Mouse (Mus musculus) CH12.LX (cell line): ENCODE measurements at regions not wholly inside any gene's neighbourhood (a gene's known extent, or its start where the extent isn't known, plus 50 kb on each side); places are given as distances from the start of the nearest gene placed in this dataset.
A peak's percentile ranks its signal among the peaks of the same experiment; 100 is the strongest.

Experiments
- DNase-seq: peaks from one replicate; pipeline ENCODE4 v3.0.0-alpha.2; 2013; ENCODE audit errors: extremely low read depth
- H3K27ac ChIP-seq: 2 replicates; pipeline ENCODE4 v1.5.1; 2012; ENCODE audit warnings: low read depth, mild to moderate bottlenecking, control low read depth, moderate library complexity; ENCODE audit not compliant: insufficient read depth
- H3K27me3 ChIP-seq: replicated peaks from 2 replicates; pipeline ENCODE3; 2012; ENCODE audit warnings: inconsistent platforms
- H3K36me3 ChIP-seq, 2 experiments: replicated peaks in 1 of 2; 2 replicates each; pipeline versions ENCODE3 to v1.6.1; 2012; ENCODE audit warnings: inconsistent platforms in 1 of 2, low read length in 1 of 2, mild to moderate bottlenecking in 1 of 2, mixed read lengths in 1 of 2, moderate library complexity in 1 of 2; ENCODE audit not compliant: control insufficient read depth in 1 of 2, insufficient read depth in 1 of 2
- H3K4me1 ChIP-seq, 2 experiments: 2 replicates each; pipeline ENCODE4 v1.6.1; 2012; ENCODE audit warnings: inconsistent platforms in 1 of 2, moderate library complexity in 1 of 2; ENCODE audit not compliant: insufficient read depth in 2 of 2, control insufficient read depth in 1 of 2
- H3K4me2 ChIP-seq: 2 replicates; pipeline ENCODE4 v1.6.1; 2012; ENCODE audit warnings: low read depth, mild to moderate bottlenecking, control low read depth; ENCODE audit not compliant: poor library complexity, insufficient read depth, severe bottlenecking
- H3K4me3 ChIP-seq, 3 experiments: fragments of 150-350 bp in 1 of 3; sonication (generic) in 1 of 3; replicated peaks in 1 of 3; 2 replicates each; pipeline versions ENCODE3 to v1.5.1; 2011 to 2012; ENCODE audit warnings: low read depth in 2 of 3, low read length in 2 of 3, mild to moderate bottlenecking in 2 of 3, moderate library complexity in 2 of 3, control low read depth in 1 of 3, improper control_type of control experiment in 1 of 3, inconsistent platforms in 1 of 3, mixed read lengths in 1 of 3; ENCODE audit not compliant: poor library complexity in 1 of 3
- H3K79me2 ChIP-seq: replicated peaks from 2 replicates; pipeline ENCODE4 v1.6.1; 2012; ENCODE audit warnings: mild to moderate bottlenecking, moderate library complexity; ENCODE audit not compliant: control insufficient read depth, poor library complexity, insufficient read depth, severe bottlenecking; ENCODE audit errors: extremely low read depth
- H3K9ac ChIP-seq: 2 replicates; pipeline ENCODE4 v1.6.1; 2012; ENCODE audit warnings: low read depth, mild to moderate bottlenecking, control low read depth, moderate library complexity; ENCODE audit not compliant: insufficient read depth
- H3K9me3 ChIP-seq: replicated peaks from 2 replicates; pipeline ENCODE3; 2012; ENCODE audit warnings: low read length, inconsistent platforms, mixed read lengths
- HCFC1 ChIP-seq: IDR thresholded peaks from 2 replicates; pipeline ENCODE4 v1.6.1; 2012; ENCODE audit warnings: low read depth, mild to moderate bottlenecking, inconsistent platforms, low read length, improper control_type of control experiment
- IRF4 ChIP-seq: IDR thresholded peaks from 2 replicates; pipeline ENCODE4 v1.6.1; 2014; ENCODE audit warnings: low read depth, mild to moderate bottlenecking, inconsistent platforms, low read length, improper control_type of control experiment
- JUN ChIP-seq: IDR thresholded peaks from 2 replicates; pipeline ENCODE4 v1.6.1; 2011; ENCODE audit warnings: low read depth, mild to moderate bottlenecking, low read length, improper control_type of control experiment, moderate library complexity; ENCODE audit not compliant: insufficient read depth
- MEF2A ChIP-seq: IDR thresholded peaks from 2 replicates; pipeline ENCODE4 v1.6.1; 2014; ENCODE audit warnings: low read depth, mild to moderate bottlenecking, inconsistent platforms, low read length, improper control_type of control experiment, borderline replicate concordance
- RAD21 ChIP-seq: IDR thresholded peaks from 2 replicates; pipeline ENCODE4 v1.6.1; 2011; ENCODE audit warnings: low read depth, mild to moderate bottlenecking, low read length, improper control_type of control experiment, moderate library complexity
- RCOR1 ChIP-seq: conservative IDR thresholded peaks from 2 replicates; pipeline ENCODE4 v1.6.1; 2012; ENCODE audit warnings: low read depth, mild to moderate bottlenecking, inconsistent platforms, low read length, improper control_type of control experiment
- USF1 ChIP-seq: IDR thresholded peaks from 2 replicates; pipeline ENCODE4 v1.6.1; 2014; ENCODE audit warnings: low read depth, mild to moderate bottlenecking, inconsistent platforms, low read length, improper control_type of control experiment
- USF2 ChIP-seq: conservative IDR thresholded peaks from 2 replicates; pipeline ENCODE4 v1.6.1; 2011; ENCODE audit warnings: low read depth, low read length, improper control_type of control experiment
- ZKSCAN1 ChIP-seq: IDR thresholded peaks from 2 replicates; pipeline ENCODE4 v1.6.1; 2012; ENCODE audit warnings: low read depth, inconsistent platforms, low read length, improper control_type of control experiment, borderline replicate concordance
- ZNF384 ChIP-seq: IDR thresholded peaks from 2 replicates; pipeline ENCODE4 v1.6.1; 2012; ENCODE audit warnings: low read depth, low read length, improper control_type of control experiment, inconsistent platforms
- dilution Hi-C: fragments of 300-500 bp; cut with MboI; formaldehyde crosslinking; loops from 2 replicates; pipeline ENCODE4 v1.14.3; 2020; ENCODE audit warnings: low sequenced_read_pairs; ENCODE audit not compliant: extremely low pct_unique_long_range_greater_than_20kb, extremely low pct_ligation_motif_present
- in situ Hi-C: fragments of 300-500 bp; cut with MboI; formaldehyde crosslinking; loops from 3 replicates; pipeline ENCODE4 v1.14.3; 2019; ENCODE audit warnings: low sequenced_read_pairs, low pct_ligation_motif_present, low pct_unique_long_range_greater_than_20kb, mixed read lengths

DNA sequence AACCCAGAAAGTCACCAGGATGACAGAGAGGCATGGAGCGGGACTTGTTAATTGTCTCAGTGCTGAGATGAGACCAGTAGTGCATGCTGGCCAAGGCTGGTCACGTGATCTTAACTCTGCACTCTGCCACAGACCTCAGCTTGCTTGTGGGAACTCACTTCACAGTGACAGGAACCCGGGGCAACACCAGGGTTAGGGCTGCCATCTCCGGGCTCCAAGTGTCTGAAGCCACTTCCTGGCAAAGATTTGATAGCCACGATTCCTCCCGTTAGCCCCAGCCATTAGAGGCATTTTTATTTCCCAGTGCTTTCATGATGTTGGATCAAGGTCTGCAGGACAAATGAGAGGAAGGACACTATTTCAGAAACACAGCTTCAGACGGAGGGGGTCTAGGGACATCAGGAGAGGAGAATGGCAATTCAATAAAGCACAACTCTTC, 261.1 kb downstream of the Adgrl2 start:
- TF ChIP-seq JUN, result no peak
- no peak for TF ChIP-seq MEF2A
- peak; percentile 53 for TF ChIP-seq USF1
- peak; percentile 54 for TF ChIP-seq USF2
- dilution Hi-C loops, result no loop called here
- DNase-seq, result no peak

DNA sequence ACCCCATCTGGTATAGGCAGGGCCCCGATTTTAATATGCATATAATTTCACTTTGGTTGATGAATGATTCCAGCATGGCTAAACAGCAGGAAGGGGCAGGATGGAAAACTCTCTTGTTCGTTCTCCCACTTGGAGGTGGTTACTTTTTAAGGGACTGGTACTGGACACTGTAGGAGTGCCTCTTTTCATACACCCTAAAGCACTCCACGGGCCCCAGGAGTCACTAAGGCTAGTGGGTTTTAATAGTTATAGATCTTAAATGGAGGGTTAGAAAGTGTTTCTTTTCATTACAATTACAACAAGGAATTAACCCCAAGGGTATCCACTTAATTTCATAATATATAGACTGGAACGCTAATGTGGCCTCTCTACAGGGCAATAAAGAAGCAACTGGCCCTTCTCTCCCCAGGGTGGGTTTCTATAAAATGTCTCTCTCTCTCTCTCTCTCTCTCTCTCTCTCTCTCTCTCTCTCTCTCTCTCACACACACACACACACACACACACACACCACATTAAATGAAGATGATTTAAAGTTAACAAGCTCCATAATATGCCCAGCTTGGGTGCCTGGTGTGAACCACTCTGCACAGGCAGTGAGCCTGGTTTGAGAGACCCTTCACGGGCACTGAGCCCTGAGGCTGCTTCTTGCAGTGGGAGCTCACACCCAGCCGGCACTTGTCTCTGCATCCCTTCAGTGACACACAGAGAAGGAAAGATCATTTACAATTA, 261.7 kb downstream of the Adgrl2 start:
- dilution Hi-C loops, result no loop called here

More for the DNA sequence above, 261.1 kb downstream of the Adgrl2 start:
- no peak overlapping the region for H3K4me2 ChIP-seq
- no peaks in the 10 kb centered on the region for H3K36me3 ChIP-seq
- H3K79me2 ChIP-seq, result no peaks in the 10 kb centered on the region
- in situ Hi-C loops, result loop anchor here (10.0 kb wide), 1 partner anchor 56 kb away; no protein-coding TSS in a partner anchor
- no peak overlapping the region for H3K27ac ChIP-seq
- H3K27me3 ChIP-seq, result no peaks in the 10 kb centered on the region
- peaks cover 2 to 18% of the 10 kb centered on the region in 2 experiments; a peak in 3 of 4 replicates for H3K4me1 ChIP-seq
- H3K9ac ChIP-seq, result no peak overlapping the region
- peaks cover 6% of the 10 kb centered on the region for H3K9me3 ChIP-seq
- H3K4me3 ChIP-seq, result no peak overlapping the region

DNA sequence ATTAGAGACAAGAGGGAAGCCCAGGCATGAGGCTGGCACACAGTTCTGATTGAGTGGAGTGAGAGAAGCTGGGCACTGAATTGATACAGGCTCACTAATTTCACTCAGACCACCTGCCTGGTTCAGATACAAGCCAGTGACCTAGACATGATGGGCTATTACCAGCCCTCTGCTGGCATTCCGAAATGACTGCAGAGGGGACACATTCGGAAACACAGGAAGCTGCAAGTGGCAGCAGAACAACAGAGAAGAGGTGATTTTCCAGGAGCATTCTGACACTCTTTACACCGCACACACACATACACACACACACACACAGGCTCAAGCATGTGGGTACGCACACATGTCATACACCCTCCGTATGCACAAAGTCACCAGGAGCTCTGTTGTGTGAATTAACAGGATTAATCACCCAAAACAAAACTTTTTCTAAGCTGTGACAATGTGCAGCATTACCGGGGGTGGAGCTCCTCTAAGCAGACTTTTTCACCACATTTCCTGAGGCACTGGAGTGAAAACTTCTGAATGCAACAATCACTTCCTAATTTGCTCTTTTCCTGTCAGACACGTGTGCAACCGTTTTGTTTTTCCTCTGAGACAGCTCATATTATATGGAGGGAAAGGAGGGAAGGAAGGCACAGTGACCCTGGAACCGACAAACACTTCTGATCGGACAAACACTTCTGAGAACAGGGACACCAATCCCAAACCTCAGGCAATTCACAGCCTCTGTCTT, 263.6 kb downstream of the Adgrl2 start:
- Histone ChIP-seq H3K36me3 (no peaks in the 10 kb centered on the region), H3K79me2 (no peaks in the 10 kb centered on the region), H3K4me1 (peaks cover 2 to 18% of the 10 kb centered on the region in 2 experiments; a peak in 3 of 4 replicates), H3K4me2 (no peak overlapping the region), H3K4me3 (no peak overlapping the region), H3K9ac (no peak overlapping the region), H3K27me3 (no peaks in the 10 kb centered on the region), H3K9me3 (peaks cover 7% of the 10 kb centered on the region), H3K27ac (no peak overlapping the region)
- in situ Hi-C loops, result loop anchor here (10.0 kb wide), 1 partner anchor 58 kb away; no protein-coding TSS in a partner anchor
- no peak for DNase-seq
- TF ChIP-seq HCFC1, result no peak
- TF ChIP-seq IRF4, result no peak
- TF ChIP-seq MEF2A, result no peak
- dilution Hi-C loops, result no loop called here

More for the DNA sequence above, 261.7 kb downstream of the Adgrl2 start:
- Histone ChIP-seq H3K79me2 (no peaks in the 10 kb centered on the region), H3K27me3 (no peaks in the 10 kb centered on the region), H3K4me1 (peaks cover 2 to 18% of the 10 kb centered on the region in 2 experiments; a peak in 3 of 4 replicates), H3K9me3 (peaks cover 7% of the 10 kb centered on the region), H3K4me3 (no peak overlapping the region), H3K36me3 (no peaks in the 10 kb centered on the region), H3K9ac (no peak overlapping the region), H3K4me2 (no peak overlapping the region), H3K27ac (no peak overlapping the region)
- TF ChIP-seq USF2, result no peak
- no peak for TF ChIP-seq ZNF384
- no peak for TF ChIP-seq RCOR1
- TF ChIP-seq RAD21, result no peak
- no peak for TF ChIP-seq ZKSCAN1
- in situ Hi-C loops, result loop anchor here (10.0 kb wide), 1 partner anchor 56 kb away; no protein-coding TSS in a partner anchor
- no peak for DNase-seq
